Mouse (Mus musculus): ENCODE data around the gene Uqcc3. TPM values are rescaled to one million over a fixed set of nuclear protein-coding genes. Genes with fewer than 3 reads are reported as not detected.

Uqcc3 gene
- 54.5 and 56.5 TPM in 2 replicates for polyA plus RNA-seq (2012; rRNA removed)

DNA sequence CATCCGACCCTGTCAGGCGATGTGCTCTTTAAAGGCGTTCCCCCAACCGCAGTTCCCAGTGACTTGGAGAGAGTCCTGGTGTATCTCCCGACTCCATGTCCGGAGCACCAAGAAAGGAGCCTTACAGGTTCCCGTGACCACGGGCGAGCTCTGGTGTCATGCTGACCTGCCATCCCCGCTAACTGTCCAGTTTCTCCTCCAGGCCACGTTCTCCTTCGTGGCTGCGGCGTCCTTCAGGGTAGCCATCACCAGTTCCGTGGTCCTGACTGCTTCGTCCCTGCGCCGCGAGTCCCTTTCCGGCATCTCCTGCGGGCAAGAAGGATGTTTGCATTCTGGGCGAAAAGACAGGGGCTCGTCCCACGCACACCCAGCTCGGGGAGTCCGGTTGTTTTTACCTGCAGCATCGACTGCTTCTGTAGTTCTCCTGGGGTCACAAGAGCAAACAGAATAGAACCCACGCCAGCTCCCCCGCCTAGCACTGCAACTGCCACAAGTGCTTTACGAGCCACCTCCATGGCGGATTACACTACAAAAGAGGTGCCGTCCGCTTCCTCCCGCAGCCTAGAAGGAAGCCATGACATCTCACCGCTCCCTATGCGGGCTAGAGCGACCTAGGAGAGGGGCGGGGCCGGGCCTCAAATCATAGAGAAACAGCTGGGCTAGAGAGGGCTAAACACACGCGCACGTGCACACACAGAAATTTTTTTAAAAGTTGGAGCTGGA is at the start of gene Uqcc3:
TSS of gene Uqcc3 (minus strand) at position 613 of the 723 bp plus-strand sequence.

DNA sequence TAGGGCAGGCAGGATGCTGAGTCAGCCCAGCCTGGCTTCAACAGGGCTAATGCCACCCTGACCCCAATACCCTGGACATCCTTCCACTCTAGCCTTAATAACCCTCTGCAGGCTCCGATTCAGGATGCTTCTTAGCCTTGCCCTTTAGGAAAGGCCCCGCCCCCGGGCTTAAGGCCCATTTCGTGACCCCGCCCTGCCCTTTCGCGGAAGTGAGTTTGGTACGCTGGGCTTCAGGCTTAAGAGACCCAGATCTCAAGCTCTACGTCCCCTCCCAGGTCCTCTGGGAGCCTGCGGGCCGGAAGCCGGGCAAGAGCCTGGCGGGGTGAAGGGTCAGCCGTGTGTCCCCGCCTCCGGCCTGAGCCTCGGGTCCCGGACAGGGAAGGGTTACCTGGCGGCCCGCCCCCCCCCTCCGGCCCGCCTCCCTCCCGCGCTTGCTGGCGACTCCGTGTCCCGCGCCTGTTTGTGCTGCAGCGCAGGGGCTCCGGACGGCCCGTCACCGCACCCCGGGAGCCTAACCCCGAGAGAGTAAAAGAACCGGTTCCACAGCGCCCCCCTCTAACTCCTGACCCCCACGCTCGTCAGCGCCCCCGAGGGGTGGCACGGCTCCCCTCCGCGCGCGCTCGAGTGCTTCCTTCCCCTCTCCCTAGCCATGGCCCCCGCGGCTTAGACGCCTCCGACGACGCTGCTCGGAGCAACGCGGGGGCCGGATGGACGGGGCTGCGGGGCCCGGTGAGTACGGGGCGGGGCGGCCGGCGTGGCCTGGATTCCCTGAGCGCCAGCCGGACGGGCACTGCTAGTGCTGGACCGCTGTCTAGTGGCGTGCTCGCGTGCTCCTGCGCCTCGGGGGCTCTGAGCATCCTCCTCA is 48.7 kb upstream of the Uqcc3 start, which contains the start of the genes Rom1 and Eml3:
TSS of gene Rom1 (minus strand) at position 133 of the 865 bp plus-strand sequence.
TSS of gene Eml3 (plus strand) at position 329 of the 865 bp plus-strand sequence.

DNA sequence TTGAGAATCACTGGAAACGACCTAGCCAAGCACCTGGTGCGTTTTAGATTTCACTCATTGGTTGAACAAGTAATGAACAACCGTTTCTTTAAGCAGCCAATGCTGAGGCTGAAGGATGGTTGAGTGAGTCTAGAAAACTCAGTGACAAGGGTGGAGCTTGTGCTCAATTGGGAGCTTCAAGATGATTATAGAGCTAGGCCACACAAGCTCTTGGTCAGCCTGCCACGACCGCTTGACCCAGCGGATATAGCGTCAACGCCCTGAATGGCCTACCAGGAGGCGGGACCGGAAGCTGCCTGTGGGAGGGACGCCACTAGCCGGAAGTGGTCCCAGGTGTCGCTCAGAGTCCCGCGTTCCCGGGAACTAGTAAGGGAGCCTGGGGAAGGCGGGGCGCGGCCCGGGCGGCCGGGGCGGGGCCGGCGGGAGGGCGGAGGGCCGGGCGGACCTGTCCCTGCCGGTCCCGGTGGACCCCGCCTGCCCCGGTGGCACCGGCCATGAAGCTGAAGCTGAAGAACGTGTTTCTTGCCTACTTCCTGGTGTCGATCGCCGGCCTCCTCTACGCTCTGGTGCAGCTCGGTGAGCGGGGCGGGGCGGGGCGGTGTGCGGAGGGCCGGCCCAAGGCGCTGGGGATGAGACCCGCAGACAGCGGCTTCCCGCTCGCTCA is 39.5 kb upstream of the Uqcc3 start, which contains the start of gene B3gat3:
TSS of gene B3gat3 (plus strand) at position 302 of the 664 bp plus-strand sequence.

DNA sequence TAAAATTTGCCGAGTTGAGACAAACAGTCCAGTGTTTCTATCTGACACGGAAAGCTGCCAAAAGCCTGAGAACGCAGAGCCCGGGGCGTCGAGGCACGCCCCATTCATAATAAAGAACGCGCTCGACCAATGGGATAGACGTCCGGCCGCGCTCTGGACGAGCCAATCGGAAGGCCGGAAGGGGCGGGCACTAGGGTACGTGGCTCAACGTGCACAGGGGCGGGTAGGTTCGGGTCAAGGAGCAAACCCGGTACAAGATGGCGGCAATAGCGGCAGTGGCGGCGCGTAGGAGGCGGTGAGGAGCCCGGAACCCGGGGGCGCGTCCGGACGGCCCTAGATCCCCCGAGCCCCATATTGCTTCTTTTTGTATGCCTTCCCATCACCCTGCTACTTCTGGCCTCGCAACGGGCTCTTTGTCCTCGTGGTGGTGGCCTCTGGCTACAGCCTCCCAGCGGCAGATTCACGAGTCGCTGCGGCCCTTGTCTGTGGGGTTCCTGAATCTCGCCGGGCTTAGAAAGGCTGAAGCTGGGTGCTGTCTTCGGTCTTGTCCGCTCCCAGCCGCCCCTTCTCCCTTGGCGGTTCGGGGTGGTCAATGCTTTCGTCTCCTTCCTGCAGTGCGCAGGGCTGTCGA is 17.3 kb upstream of the Uqcc3 start, which contains the start of gene Ganab:
TSS of gene Ganab (plus strand) at position 207 of the 631 bp plus-strand sequence.

DNA sequence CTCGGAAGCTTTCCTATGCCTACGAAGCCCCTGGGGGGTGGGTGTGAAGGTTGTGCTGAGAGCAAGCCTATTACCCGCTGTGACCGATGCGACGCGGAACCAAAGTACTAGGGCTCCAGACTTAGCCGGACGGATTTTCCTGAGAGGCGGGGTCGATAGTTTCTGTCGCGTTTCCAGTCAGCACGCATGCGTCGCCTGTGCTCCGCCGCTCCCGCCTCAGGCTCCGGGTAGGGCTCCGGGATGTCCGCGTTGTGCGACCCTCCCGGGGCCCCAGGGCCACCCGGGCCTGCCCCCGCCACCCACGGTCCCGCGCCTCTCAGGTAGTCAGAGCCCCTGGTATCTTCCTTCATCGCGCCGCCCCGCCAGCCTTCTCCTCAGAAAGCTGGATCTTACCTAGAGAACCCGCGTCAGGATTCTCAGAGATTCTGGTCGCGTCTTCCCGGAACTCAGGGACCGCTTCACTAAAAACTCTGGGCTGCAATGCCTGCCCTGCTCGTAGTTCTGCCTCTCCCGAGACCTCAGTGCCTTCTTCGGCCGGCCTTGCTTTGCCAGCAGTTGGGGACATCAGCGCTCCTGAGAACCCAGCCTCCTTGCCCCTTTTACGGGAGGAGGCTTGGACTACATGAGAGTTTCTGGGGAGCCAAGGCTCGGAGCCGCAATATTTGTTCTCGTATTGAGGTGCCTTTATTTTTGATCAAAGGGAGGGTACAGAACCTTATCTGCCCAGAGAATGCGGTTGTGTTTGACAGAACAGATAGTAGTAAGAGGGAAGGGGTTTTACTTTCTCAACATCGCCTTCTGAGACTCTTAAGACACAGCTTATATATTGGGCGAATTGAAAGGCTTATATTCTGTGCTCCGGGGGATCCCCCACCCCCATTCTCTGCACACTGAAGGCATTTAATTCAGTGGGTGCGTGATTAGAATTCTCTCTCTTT is 12.4 kb upstream of the Uqcc3 start, which contains the start of gene Ints5:
TSS of gene Ints5 (plus strand) at position 177 of the 938 bp plus-strand sequence.

DNA sequence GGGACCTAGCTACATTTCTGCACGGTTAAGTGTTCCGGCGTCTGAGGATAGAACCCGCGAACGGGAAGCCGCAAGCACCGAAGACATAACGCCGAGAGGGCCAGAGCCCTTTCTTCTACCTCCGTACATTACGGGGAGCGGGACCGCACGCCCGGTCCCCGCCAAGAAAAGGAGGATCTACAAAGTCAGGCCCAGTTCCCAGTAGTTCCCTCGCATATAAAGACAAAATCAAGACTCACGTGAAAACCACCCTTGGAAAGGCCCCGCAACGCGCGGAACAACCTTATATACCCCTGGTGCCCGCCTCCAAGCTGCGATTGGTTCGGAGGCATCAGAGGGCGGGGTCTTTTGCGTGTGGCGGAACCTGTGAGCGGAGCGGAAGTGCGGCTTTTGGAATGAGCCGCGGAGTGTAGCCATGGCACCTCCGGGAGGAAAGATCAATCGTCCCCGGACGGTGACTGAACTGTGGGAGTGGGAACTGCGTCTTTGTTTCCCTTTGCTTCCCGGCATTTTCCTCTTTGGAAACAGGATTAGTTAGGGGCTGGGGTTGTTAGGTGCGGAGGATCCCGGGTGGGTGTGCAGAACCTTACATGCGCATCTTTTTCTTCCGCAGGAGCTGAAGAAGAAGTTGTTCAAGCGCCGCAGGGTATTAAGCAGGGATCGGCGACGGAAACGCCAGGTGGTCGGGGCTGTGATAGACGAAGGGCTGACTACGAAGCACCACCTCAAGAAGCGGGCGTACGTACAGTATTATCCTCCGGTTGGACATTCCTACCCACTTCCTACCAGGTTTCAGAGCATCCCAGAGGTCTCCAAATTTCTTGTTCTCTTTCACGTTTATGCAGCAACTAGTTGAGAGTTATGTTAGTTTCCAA is 8.0 kb upstream of the Uqcc3 start, which contains the start of the genes 1810009A15Rik and Gm49416:
TSS of gene 1810009A15Rik (plus strand) at position 343 of the 875 bp plus-strand sequence.
TSS of gene Gm49416 (plus strand) at position 416 of the 875 bp plus-strand sequence.

DNA sequence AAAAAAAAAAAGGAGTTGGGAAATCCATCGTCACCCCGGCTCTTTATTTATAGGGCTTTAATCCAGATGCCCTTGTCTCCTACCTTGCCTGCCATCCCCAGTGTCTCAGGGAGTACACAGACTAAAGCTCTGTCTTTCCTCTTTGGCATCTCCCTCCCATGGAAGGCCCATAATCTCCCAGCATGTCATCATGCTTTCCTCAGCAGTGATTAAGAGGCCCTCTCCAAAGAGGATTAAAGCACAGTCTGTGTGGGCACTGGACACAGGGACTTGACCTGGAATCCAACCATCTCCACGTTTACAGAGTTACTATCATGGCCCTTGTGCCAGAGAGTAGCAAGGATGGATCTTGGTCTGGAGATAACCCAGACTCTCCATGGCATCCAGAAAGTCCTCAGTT is 2.9 kb upstream of the Uqcc3 start, which contains the start of the genes Lbhd1 and Gm49403:
TSS of gene Lbhd1 (plus strand) at position 117 of the 400 bp plus-strand sequence.
TSS of gene Gm49403 (plus strand) at position 315 of the 400 bp plus-strand sequence.

DNA sequence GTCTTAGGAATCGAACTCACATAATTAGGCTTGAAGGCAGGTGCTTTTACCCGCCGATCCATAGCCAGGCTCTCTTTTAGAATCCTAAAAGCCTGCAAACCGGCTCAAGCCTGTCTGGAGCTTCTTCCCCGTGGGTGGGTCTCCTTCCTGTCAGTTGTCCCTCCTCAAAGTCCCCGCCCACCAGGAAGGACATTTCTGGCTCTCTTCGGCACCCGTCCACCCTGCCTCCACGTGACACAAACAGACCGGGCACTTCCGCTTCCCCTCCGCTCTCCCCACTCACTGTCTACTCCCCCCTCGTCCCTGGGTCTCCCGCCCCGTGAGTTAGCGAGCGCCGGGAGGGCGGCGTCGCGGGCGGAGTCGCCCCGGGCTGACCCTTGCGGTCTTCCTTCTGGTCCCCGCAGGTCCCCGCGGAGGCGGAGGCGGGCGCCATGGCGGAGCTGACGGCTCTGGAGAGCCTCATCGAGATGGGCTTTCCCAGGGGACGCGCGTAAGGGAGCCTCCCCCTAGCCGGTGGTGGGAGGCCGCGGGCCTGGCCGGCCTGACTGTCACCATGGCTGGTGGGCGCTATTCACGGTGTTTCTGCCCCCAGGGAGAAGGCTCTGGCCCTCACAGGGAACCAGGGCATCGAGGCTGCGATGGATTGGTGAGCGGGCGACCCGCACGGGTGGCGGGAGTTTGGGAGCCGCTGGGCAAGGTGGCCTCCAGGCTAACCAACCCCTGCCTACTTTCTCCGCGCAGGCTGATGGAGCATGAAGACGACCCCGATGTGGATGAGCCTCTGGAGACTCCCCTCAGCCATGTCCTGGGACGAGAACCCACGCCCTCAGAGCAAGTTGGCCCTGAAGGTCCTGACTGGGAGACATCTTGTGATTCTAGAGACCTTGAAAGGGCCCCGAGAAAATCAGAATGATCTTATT is 9.2 kb downstream of the Uqcc3 start, which contains the start of gene Ubxn1:
TSS of gene Ubxn1 (plus strand) at position 230 of the 920 bp plus-strand sequence.

DNA sequence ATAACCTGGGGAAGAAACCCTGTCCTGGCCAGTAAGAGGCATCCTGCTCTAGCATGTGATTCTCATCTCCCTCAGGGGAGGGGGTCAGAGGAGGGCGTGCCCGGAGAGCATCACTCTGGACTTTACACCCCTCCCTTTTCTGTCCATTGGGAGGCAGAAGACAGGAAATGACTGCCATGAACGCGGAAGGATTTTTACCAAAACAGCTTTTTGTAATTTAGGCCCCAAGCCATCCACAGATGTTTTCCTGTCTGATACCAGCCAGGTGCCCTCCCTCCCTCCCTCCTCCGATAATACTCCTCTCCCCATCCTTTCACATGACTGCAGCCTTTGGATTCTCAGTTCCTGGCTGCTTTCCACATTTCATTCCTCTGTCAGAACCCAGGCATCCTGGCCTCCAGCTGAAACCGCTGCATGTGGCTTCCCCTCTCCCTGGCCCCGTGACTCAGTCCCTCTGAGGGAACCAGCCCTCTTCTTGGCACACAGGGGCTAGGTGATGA is 30.3 kb downstream of the Uqcc3 start, which contains the start of gene Lrrn4cl:
TSS of gene Lrrn4cl (plus strand) at position 367 of the 500 bp plus-strand sequence.

DNA sequence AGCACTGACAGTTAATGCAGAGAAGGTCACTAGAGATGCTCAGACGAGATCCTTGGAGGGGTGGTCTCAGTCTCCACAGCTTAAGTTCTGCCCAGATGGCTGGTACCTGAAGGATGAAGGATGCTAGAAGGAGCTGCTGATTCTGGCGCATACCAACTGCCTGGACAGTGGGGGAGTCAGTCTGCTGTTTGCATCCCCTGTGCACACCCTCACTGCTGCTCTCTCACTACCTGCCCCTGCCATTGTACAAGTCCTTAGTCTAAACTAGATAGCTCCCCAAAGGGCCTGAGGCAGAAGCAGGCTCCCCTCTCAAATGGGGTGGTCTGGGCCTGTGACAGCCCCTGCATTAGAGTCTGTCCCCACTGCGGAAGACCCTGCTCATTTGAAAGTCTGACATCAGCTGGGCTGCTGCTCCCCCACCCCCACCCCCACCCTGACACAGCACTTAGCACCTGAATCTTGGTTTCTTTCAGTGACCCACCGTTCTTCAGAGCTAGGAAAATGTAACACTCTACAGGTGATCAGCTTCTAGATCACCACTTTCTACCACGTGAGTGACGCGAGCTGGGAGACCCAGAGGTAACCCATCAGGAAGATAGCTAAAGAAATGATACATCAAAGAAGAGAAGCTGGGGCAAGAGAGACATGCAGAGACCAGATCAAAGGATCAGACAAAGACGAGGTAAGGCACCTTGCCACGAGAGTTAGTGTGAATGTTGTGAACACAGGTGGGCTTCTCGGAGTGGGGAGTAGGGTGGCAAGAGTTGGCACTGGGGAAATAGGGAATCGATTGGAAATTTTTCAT is 41.4 kb downstream of the Uqcc3 start, which contains the start of gene Gng3:
TSS of gene Gng3 (minus strand) at position 92 of the 805 bp plus-strand sequence.

DNA sequence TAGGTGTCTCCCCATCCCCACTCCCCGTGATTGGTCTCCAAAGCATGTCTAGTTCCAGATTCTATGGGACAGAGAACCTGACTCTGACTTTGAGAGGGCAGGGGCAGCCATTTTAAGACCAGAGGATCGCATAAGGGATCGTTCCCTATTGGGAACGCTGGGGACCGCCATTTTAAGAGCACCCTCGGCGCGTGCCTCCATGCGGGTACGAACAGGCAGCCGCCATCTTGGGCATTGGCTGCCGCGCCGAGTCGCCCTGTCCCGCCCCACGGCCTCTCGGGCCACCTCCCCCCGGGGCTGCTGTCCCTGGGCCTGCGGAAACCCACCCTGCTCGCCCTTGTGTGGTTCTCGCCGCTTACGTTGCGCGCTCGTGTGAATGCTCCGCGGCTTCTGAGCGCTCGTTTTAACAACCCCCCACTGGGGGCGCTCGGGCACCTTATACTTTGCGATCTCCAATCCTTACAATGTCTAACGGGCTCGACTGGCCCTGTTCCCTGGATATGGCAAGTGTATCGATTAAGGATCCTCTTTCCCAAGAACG is 43.4 kb downstream of the Uqcc3 start, which contains the start of gene Bscl2:
TSS of gene Bscl2 (plus strand) at position 217 of the 541 bp plus-strand sequence.

Other genes with a start within 250 kb of the Uqcc3 start
- 11.4 and 16.1 TPM in 2 replicates for gene Chrm1, start 217.1 kb downstream of the Uqcc3 start, polyA plus RNA-seq (2012; rRNA removed)
- gene Slc3a2, start 157.6 kb downstream of the Uqcc3 start, polyA plus RNA-seq (2012; rRNA removed): 156 and 158 TPM in 2 replicates
- gene Wdr74, start 145.1 kb downstream of the Uqcc3 start, polyA plus RNA-seq (2012; rRNA removed): 64.1 and 65.4 TPM in 2 replicates
- gene 1700092M07Rik, start 140.2 kb downstream of the Uqcc3 start, polyA plus RNA-seq (2012; rRNA removed): 2.1 and 2.2 TPM in 2 replicates
- gene Stx5a, start 139.5 kb downstream of the Uqcc3 start, polyA plus RNA-seq (2012; rRNA removed): 115 and 123 TPM in 2 replicates
- 174 and 185 TPM in 2 replicates for gene Nxf1, start 123.8 kb downstream of the Uqcc3 start, polyA plus RNA-seq (2012; rRNA removed)
- gene Tmem223, start 109.9 kb downstream of the Uqcc3 start, polyA plus RNA-seq (2012; rRNA removed): 207 and 209 TPM in 2 replicates
- gene Tmem179b, start 106.5 kb downstream of the Uqcc3 start, polyA plus RNA-seq (2012; rRNA removed): 21.0 and 23.1 TPM in 2 replicates
- gene Taf6l, start 94.5 kb downstream of the Uqcc3 start, polyA plus RNA-seq (2012; rRNA removed): 25.5 and 26.5 TPM in 2 replicates
- gene Polr2g, start 82.3 kb downstream of the Uqcc3 start, polyA plus RNA-seq (2012; rRNA removed): 155 TPM in 2 replicates
- 6.4 and 6.6 TPM in 2 replicates for gene Zbtb3, start 78.4 kb downstream of the Uqcc3 start, polyA plus RNA-seq (2012; rRNA removed)
- gene Ttc9c, start 61.6 kb downstream of the Uqcc3 start, polyA plus RNA-seq (2012; rRNA removed): 51.9 and 52.3 TPM in 2 replicates
- gene Hnrnpul2, start 60.9 kb downstream of the Uqcc3 start, polyA plus RNA-seq (2012; rRNA removed): 80.3 and 80.6 TPM in 2 replicates
- gene AC129217.1, start 51.1 kb downstream of the Uqcc3 start, polyA plus RNA-seq (2012; rRNA removed): 0.58 TPM in 1 of 2 replicates, not detected in the other
- 100 and 106 TPM in 2 replicates for gene Bscl2, start 43.5 kb downstream of the Uqcc3 start, polyA plus RNA-seq (2012; rRNA removed)
- gene Gng3, start 41.7 kb downstream of the Uqcc3 start, polyA plus RNA-seq (2012; rRNA removed): 313 and 316 TPM in 2 replicates
- gene Lrrn4cl, start 30.2 kb downstream of the Uqcc3 start, polyA plus RNA-seq (2012; rRNA removed): 1.2 and 1.4 TPM in 2 replicates
- gene Ubxn1, start 9.4 kb downstream of the Uqcc3 start, polyA plus RNA-seq (2012; rRNA removed): 128 and 129 TPM in 2 replicates
- 4.0 and 5.1 TPM in 2 replicates for gene Lbhd1, start 2.8 kb upstream of the Uqcc3 start, polyA plus RNA-seq (2012; rRNA removed)
- not detected in 2 replicates for gene Gm49403, start 3.0 kb upstream of the Uqcc3 start, polyA plus RNA-seq (2012; rRNA removed)
- 44.6 and 52.3 TPM in 2 replicates for gene 1810009A15Rik, start 7.9 kb upstream of the Uqcc3 start, polyA plus RNA-seq (2012; rRNA removed)
- gene Gm49416, start 8.0 kb upstream of the Uqcc3 start, polyA plus RNA-seq (2012; rRNA removed): 0.23 and 0.32 TPM in 2 replicates
- gene Ints5, start 12.1 kb upstream of the Uqcc3 start, polyA plus RNA-seq (2012; rRNA removed): 20.6 and 22.9 TPM in 2 replicates
- 125 and 128 TPM in 2 replicates for gene Ganab, start 17.1 kb upstream of the Uqcc3 start, polyA plus RNA-seq (2012; rRNA removed)
- 131 and 145 TPM in 2 replicates for gene B3gat3, start 39.5 kb upstream of the Uqcc3 start, polyA plus RNA-seq (2012; rRNA removed)
- 2.1 and 2.3 TPM in 2 replicates for gene Rom1, start 48.4 kb upstream of the Uqcc3 start, polyA plus RNA-seq (2012; rRNA removed)
- 11.1 and 13.1 TPM in 2 replicates for gene Eml3, start 48.6 kb upstream of the Uqcc3 start, polyA plus RNA-seq (2012; rRNA removed)
- gene Mta2, start 61.0 kb upstream of the Uqcc3 start, polyA plus RNA-seq (2012; rRNA removed): 36.2 and 38.4 TPM in 2 replicates
- gene Tut1, start 72.9 kb upstream of the Uqcc3 start, polyA plus RNA-seq (2012; rRNA removed): 22.9 TPM in 2 replicates
- 385 and 395 TPM in 2 replicates for gene Eef1g, start 86.1 kb upstream of the Uqcc3 start, polyA plus RNA-seq (2012; rRNA removed)
- gene Ahnak, start 108.4 kb upstream of the Uqcc3 start, polyA plus RNA-seq (2012; rRNA removed): 4.7 TPM in 2 replicates
- 1.1 TPM in 1 of 2 replicates, not detected in the other for gene Scgb1a1, start 207.0 kb upstream of the Uqcc3 start, polyA plus RNA-seq (2012; rRNA removed)

Measured in central nervous system, embryonic 18 days (tissue).